Mouse (Mus musculus) bone marrow, adult 2 months (tissue): ENCODE results near the gene Ergic2.

Source experiments
- CTCF ChIP-seq: fragments of 200-500 bp; IDR thresholded peaks from 2 replicates; pipeline ENCODE4 v1.5.1; 2011; ENCODE audit warnings: low read length, control low read depth; ENCODE audit not compliant: control insufficient read depth, insufficient read depth
- POLR2A ChIP-seq: fragments of 200-500 bp; IDR thresholded peaks from 2 replicates; pipeline ENCODE4 v1.6.1; 2011; ENCODE audit warnings: low read depth, mild to moderate bottlenecking, control low read depth, low read length, borderline replicate concordance; ENCODE audit not compliant: control insufficient read depth

GRCm38 (mm10) chr6:148249221-148249620 lies 37.0 kb upstream of the Ergic2 start:
- no peak for TF ChIP-seq POLR2A
- TF ChIP-seq CTCF, result no peak
